Mouse (Mus musculus): ENCODE measurements around the gene Wnt2b.

Wnt2b gene
- long read RNA-seq, experiment 1 = 0 reads
- long read RNA-seq, experiment 2 = 0 reads

DNA sequence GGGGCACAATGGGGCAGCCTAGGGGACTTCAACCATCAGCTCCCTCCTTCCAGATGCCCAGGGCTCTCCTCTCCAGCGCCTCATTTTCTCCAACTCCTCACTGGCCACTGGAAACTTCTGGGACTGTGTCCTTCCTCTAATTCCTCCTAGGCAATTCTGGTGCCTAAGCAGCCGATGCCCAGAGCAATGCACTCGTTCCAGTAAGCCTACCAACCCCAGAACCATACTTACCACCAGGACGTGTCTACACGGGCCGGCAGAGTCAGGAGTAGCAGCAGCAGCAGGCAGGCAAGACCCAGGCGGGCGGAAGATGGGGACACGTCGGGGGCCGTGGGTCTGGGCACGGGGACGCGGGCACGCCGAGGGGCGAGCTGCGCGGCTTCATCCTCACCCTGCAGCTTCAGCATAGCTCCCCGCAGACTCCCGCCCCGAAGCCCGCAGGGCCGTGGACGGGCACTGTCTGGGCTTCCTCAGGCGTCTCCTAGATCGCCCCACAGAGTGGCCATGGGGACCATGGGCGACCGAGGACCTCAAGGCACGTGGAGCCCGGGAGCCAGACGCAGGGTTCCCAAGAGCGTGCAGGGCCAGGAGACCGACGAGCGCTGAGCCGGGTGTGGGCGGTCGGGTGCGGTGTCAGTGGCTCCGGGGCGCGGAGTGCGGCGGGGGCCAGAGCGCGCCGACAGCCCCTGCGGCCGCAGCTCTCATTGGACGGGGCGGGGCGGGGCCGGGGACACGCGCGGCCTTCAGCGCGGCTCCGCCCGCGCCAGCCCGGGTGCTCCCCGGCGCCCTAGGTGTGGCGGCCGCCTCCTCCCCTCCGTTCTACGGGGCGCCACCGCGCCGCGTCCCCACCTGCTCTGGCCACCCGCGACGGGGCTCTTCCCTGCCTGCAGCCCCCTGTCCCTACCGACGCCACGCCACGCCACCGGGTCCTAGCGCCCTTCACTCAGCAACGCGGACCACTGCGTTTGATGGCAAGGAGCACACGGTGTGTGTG is at the start of gene Wnt2b:
Gene Wnt2b (minus strand): TSS at position 856 of the 994 bp plus-strand sequence.
- intact Hi-C loops (cut with DNase I) = no loop called here

DNA sequence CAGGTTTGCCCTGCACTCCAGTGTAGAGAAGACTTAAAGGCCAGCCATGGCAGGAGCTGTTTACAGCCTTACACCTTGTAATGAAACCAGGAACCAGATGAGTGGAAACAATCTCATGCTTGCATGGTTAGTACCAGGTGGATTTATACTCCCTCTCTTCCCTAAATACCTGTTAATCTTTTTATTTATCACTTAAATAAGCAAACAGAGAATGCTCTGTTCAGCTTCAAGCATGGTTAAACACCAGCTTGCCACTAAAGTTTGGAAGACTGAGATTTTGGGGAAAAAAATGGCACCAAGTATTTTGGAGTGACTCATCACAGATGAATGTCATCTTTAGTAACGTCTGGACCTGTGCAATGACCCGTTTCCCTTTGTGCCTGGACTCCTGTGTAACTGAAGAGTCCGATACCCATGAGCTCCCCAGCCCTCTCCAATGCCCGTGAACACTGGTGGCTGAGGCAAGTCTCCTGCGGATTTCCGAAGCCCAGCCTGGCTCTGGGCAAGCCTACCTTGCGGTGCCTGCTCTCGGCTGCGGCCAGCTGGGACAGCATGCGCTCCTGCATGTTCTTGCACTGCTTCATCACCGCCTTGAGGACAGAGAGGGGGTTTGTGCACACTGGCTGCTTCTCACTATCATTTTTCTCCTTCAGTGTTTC is 49.1 kb upstream of the Wnt2b start:
- intact Hi-C loops (cut with DNase I) = no loop called here

DNA sequence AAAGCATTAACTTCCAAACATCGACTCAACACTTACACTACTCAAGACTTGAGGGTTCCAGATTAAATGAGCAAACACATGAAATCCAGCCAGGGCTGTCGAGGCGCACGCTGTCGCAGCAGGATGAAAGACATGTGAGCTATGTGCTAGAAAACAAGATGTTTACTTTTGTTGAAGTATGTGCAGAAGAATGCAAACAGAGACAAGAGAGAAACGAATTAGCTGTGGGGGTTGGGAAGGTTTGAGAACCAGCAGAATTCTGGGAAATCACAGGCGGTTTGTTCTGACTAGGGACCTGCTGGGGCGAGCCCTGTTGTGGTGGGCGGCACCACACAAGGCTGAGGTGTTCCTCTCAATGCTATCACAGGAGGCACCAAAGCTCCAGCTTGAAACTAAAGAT is 46.3 kb upstream of the Wnt2b start:
- intact Hi-C loops (cut with DNase I) = no loop called here

DNA sequence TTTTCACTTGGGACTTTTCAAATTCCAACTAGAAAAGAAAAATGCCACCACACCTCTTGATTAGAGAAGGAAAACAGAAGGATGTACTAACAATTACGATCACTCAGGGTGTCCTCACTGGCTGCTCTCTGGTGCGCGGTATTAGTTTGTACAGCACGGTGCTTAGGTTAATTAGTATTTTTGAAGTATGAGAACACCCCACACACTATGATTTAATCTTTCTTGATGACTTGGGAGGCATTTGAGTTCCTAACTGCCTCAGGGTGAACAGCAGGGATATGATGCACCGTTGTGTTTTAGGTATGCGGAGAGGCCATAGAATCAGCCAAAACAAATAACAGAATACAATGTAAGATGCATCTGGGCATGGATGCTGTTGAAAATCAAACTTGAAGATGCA is 44.4 kb upstream of the Wnt2b start:
- intact Hi-C loops (cut with DNase I) = no loop called here

DNA sequence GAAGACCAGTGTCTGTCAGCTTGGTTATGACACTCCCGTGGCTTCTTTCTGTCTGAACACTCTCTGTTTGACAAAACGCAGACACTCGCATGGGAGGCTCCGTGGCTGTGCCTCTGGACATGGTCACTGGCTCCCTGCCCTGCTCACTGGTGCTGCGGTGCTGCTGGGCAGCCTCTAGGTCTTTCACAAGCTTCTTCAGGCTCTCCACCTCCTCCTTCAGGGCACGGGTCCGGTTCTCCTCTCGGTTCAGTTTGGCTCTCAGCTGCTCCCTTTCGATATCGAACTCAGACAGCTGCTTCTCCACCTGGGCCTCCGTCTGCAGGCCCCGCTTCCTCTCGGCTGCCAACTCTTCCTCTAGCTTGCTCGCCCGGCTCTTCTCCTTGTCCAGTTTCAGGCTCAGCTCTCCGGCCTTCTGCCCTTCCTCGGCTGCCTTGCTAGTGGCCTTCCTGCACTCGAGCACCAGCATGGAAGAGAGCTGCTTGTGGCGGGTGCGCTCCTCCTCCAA is 43.9 kb upstream of the Wnt2b start:
- intact Hi-C loops (cut with DNase I) = no loop called here

DNA sequence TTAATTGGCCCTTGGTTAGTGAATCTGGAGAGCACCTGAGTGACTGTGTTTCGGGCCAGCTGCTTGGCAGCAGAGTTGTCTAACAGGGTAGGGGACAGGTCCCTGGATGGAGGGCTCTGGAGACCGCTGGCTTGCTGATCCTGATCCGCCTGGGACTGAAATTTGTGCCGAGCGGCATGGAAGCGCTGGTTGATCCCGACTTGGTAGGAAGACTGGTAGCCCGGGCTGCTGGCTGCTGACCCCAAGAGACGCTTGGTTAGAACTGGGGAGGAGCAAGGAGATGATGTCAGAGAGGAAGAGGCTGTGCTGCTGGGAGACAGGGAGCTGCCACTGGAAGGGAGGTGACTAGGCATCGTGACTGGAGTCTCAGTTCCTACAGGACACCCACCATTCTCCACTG is 43.3 kb upstream of the Wnt2b start:
- intact Hi-C loops (cut with DNase I) = no loop called here

DNA sequence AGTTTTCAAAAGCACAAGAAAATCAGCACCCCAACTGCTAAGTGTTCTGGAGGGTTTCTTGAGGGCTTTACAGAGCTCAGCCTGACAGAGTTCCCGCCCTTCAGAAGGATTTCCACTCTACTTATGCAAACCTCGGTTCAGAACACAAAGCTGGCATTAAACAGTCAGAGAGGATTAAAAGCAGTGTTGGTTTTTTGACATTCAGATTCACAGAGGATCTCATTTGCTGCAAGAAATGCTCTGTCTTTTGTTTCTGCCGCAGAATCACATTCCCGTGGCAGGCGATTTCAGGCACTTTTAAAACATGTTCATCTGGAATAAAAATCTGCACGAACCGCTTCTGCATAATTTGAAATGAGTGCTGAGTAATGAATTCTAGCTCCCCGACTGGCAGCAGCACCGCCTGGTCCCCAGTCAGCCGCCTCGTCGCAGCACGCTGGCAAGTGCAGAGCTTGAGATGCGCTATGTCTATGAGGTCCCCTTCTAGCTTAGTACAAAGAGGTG is 42.3 kb upstream of the Wnt2b start:
- intact Hi-C loops (cut with DNase I) = no loop called here

DNA sequence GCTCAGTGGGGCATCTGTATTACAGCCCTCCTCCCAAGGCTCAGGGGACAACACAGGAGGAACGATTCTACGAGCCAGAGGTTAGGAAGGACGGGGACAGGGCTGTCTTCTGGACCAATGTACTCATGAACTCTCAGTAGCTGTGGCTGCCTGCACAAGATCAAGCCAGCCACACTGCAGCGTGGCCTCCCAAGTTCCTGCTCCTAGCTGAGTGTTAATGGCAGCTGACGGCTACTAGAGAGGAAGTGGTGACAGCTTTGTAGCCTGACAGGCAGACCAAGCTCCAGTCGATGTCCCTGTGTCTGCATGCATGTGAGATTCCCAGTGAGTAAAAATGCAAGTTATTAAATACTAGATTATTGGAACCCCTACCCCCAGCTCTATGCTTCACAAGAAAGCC is 39.7 kb upstream of the Wnt2b start:
- intact Hi-C loops (cut with DNase I) = no loop called here

DNA sequence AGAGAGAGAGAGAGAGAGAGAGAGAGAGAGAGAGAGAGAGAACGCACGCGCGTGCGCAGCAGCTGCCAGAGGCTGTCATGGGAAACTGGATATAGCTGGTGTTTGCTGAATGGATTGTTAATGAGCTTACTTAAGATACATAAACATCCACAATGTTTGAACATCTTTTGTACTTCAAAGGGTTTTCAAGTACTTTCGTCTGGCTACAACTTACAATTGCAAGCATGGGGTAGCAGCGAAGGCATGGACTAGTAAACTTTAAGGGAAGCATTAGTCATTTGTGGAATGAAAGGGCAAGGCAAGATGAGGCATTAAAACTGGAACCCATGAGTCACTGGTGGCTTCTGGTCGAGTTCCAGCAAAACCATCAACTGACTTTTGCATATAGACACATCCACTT is 38.8 kb upstream of the Wnt2b start:
- intact Hi-C loops (cut with DNase I) = no loop called here

DNA sequence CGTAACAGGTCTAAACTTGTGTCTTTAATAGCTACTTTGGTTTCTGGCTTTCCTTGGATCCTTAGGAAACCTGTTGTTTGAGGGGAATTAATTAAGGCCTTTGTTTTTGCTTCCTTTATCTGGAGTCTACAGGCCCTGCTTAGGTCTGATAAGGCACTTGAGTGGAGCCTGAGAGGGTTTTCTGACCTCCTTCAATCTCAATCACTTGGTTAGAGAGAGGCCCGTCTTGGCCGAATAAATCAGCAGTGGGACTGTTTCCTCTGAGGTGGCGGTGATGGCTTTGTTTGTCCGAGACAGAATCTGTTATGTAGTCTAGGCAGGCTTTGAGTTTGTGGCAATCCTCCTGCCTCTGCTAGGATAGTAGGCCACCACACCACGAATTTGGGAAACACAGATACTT is 35.8 kb upstream of the Wnt2b start:
- intact Hi-C loops (cut with DNase I) = no loop called here

DNA sequence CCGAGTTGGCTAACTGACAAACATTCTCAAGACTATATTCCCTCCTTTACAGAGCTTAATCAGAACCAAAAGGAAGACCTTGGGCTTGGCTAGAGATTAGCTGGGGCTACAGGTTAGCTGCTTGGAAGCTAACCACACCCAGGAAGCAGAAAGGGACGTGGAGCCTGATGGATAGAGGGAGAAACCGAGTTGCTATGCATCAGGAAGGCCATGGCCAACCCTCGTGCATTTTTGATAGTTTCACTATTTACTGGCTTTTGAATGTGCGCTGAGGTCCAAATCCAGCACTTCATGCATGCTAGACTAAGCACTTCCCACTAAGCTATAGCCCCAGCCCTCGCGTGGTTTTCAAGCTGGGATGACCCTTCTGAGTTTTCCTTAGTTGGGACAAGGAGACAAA is 34.0 kb upstream of the Wnt2b start:
- intact Hi-C loops (cut with DNase I) = no loop called here

DNA sequence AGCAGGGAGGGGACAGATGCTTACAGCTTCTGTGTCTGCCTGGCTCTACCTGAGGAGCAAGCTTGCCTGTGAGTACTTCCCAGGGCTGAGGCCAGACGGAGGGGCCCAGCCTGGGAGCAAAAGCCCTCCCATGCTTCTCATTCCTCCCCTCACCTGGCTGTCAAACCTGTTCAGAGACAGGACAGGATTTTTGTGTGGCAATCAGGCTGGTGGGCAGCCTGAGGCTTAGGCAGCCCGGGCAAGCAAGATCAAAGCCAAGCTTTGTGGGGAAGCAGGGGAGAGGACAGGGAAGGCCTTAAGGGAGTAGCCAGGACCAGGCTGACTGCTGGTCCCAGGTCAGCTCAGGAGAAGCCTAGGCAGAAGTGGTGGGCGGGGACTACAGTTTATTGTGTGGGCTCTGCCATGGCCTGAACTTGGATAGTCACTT is 32.7 kb upstream of the Wnt2b start:
- intact Hi-C loops (cut with DNase I) = no loop called here

DNA sequence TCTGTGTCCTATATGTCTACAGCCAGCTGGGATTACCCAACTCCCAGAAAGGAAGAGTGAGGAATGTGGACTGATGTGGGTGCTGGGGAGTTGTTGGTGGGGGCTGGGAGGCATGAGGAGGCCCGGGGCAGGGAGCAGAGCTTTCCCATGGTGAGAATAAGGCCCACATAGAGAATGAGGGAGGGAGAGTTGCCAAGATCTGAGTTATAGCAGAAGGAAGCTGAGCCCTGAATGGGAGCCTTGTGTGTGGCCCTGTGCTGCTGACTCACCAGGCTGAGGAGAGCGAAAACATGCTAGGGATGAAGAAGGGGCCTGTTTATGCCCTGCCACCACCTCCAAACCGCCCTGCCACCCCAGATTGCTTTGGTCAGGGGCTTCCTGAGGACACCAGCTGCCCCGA is 32.1 kb upstream of the Wnt2b start:
- intact Hi-C loops (cut with DNase I) = no loop called here

DNA sequence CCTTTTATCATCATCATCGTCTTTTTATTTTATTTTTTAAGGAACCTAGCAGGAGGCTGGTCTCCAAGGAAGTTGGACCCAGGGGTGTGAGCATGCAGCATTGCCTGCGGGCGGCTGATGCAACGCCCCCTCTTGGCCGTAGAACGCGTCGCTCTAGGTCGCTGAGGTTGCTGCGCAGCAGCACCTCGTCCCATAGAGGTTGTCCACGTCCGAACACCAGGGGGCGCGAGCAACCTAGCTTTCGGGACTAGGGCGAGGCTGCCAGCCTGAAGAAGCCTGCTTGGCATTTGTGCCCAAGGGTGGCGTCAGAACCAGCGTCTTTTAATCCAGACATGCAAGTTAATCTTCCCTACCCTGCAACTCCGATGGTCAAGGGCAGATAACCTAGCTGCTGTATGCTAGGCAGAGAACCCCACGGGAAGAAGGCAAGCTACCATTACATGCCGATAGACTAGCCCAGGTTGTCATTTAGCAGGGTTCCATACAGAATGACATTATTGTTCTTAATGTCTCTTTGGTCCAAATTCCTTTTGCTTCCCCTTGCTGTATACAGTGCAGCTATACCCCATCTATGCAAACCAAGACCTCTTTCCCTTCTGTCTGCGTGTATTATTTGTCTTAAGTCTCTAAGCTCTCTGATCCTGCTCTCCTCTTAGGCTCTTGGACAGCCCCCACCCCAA is 31.1 kb upstream of the Wnt2b start:
- intact Hi-C loops (cut with DNase I) = loop anchor here (1.0 kb wide), 1 partner anchor 66 kb away; no protein-coding TSS in a partner anchor

DNA sequence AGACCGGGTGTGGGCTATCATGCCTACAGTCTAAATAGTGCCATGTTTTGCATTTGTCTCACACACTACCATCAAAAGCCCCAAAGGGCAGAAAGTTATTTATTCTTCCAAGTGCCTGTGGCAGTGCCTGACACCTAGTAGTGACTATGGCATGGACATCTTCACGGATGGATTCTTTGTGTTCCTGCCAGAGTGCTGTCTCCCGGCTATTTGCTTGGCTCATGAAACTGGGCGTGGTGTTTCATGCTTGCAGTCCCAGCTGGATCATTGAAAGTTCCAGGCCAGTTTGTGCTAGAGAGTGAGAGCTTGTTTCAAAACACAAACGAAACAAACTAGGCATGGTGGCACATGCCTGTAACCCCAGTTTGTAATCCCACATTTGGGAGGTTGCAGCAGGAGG is 30.0 kb upstream of the Wnt2b start:
- intact Hi-C loops (cut with DNase I) = loop anchor here (1.0 kb wide), 1 partner anchor 68 kb away; no protein-coding TSS in a partner anchor

DNA sequence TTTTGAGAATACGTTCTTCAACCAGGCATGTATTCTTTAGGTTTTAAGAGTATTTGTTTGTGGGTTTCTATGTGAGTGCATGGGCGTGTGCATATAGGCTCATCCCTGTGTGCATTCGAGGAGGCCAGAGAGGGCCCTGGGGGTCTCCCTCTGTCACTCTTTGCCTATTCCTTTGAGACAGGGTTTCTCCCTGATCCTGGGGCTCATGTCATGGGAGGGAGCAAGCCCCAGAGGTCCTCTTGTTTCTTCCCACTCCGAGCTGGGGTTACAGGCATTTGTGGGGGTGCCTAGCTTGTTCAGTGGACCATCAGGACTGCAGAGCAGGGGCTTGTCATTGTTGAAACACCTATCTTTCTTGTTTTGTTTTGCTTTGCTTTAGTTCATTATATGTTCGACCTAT is 26.2 kb upstream of the Wnt2b start:
- intact Hi-C loops (cut with DNase I) = no loop called here

DNA sequence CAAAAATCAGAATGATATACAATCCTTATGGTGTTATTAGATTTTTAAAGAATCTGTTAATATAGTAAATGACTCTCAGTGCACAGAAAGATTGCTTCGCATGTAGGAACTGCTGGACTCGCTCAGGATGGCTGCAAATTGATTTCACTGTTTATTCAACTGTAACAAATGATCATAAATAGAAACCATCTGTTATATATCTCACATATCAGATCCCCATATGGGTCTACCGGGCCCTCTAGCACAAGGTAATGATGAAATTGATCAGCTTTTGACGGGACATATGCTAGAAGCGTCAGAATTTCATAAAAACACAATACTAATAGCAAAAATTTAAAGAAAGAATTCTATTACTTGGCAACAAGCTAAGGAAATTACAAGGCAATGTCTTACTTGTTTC is 18.0 kb upstream of the Wnt2b start:
- intact Hi-C loops (cut with DNase I) = no loop called here

DNA sequence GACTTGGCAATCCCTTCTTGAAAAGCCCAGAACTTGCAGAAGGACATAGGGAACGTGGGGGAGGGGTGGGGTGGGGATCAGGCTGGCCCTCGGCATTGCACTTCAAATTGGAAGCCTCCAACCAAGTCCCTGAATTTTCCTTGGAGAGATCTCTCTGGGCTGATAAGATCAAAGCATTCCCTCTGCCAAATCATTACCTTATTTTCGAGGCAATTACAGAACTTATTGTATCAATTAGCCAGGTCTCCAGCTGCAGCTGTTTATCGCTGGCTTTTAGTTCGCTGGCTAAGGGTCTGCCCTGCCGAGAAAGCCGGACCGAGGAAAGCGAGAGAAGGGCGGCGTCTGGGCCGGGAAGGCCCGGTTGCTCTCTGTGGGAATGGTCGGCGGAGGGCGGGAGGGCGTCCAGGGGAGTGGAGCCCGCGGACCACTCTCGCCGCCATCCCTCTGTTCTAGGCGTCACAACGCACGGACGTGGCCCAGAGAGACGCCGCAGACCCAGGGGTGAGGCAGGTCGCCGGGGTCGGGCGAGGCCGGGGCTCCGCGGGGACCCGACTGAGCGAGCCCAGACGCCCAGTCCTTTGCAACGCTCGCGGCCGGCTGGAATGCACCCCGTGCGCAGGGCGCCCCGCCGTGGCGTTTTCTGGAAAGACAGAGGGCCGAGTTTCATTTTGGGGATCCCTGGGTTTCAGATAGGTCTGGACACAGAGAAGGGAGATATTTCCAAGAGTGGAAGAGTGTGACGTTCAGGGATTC is 6.0 kb upstream of the Wnt2b start:
- intact Hi-C loops (cut with DNase I) = loop anchor here (5.0 kb wide), 1 partner anchor 185 kb away; the partner anchor contains the start of genes Fam19a3 and Ppm1j

DNA sequence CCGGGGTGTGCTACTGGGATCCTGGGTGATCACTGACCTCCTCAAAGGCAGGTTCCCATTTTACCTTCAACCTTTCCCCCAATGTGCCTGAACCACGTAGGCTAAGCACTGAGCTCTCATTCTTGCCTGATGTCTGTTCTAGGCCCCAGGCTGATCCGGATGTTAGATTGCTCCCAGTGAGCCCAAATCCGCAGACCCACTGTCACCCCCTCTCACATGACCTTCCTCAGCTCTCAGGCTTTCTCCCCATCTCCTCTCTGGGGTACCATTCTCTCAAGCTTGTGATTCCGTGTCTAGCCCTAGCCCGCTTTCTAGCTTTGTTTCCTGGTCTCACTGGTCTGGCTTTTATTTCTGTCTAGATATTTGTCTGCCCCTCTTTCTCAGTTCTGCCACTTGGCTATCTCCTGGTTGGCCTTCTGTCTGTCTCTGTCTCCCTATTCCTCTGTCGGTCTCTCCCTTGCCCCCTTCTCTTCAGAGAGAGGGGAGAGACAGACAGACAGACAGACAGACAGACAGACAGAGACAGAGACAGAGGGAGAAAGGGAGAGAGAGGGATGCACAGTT is 4.4 kb upstream of the Wnt2b start:
- intact Hi-C loops (cut with DNase I) = loop anchor here (5.0 kb wide), 1 partner anchor 184 kb away; the partner anchor contains the start of genes Fam19a3 and Ppm1j
